Mouse (Mus musculus): ENCODE measurements around the gene Nras.

- TF ChIP-seq POLR2A (IDR thresholded peaks at IDR 0.05; ENCODE audit: insufficient read depth, low read length) (no peak), CTCF (IDR thresholded peaks at IDR 0.05; ENCODE audit: low read depth, low read length) (no peak)
These were observed 38.6 kb upstream of the Nras start for GRCm38 (mm10) chr3:103019462-103019861.

All from ES-Bruce4 (cell line).